Mouse (Mus musculus) monocyte, adult 5-6 weeks (primary cell): ENCODE measurements around the gene Wfdc16. TPM values are rescaled to one million over a fixed set of nuclear protein-coding genes. Genes with fewer than 3 reads are reported as not detected.
"Not testable (repeated sequence)": the region's sequence is repeated elsewhere in the genome, so short reads cannot be mapped to it uniquely, and the experiment has no call there.

ENCODE experiments used
- ATAC-seq: fragments of 153-309, 156-312 bp; replicated peaks from 2 replicates; pipeline ENCODE4 v1.8.0; 2017; ENCODE audit warnings: mild to moderate bottlenecking; ENCODE audit not compliant: low TSS enrichment, insufficient number of reproducible peaks, severe bottlenecking, poor library complexity, low FRiP score
- total RNA-seq: library from RNA; stranded (forward); fragments of 200-1000, 200-491, 200-594 nt; gene quantifications from 3 replicates; pipeline ENCODE4 v1.2.3, GENCODE M21; 2017

The Wfdc16 gene
- not detected in 3 replicates for total RNA-seq

- ATAC-seq, result no peak
Measured at GRCm38 (mm10) chr2:164638696-164639095, at the start of gene Wfdc16. Gene Wfdc16 (minus strand): TSS chr2:164638796.

GRCm38 (mm10) chr2:164684807-164685206 lies 46.2 kb upstream of the Wfdc16 start, which contains the start of gene Wfdc13:
Gene Wfdc13 (plus strand): TSS chr2:164685107.
- no peak for ATAC-seq

- ATAC-seq, result 0 out of 2 replicates have a peak, but pooled peaks have one; percentile 31
Measured at GRCm38 (mm10) chr2:164679906-164680305, 41.3 kb upstream of the Wfdc16 start.

DNA sequence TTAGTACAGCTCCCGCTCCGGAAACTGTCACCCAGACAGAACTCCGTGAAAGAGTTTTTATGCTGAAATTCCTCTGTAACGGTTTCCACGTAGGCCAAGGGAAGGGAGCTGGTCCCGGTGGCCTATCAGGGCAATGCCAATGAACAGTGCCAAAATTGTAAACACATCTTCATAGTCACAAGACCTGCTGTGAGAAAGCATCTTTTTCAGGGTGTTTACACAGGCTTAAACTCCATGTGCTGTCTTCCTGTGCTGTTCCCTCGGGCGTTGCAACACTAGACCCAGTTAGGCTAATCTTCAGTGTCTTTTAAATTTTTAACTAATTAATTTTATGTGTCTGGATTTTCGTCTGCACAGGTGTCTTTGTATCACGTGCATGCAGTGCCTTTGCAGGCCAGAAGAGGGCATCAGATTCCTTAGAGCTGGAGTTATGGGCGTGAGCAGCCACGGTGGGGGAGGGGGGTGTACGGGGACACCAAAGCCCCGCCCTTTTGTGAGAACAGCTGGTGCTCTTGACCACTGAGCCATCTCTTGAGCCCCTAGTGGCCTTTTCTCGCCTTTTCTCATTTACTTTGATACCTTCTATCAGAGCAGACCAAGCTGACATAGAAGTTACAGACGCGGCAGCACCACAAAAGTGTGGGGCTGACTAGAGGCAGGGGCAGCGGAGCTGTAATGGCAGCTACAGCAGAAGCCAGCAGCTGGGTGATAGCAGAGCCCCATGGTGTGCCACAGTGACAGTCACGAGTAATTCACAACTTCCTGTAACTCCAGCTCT lies 40.4 kb upstream of the Wfdc16 start:
- peak; percentile 68; the same call in 1 of the 2 replicates for ATAC-seq

DNA sequence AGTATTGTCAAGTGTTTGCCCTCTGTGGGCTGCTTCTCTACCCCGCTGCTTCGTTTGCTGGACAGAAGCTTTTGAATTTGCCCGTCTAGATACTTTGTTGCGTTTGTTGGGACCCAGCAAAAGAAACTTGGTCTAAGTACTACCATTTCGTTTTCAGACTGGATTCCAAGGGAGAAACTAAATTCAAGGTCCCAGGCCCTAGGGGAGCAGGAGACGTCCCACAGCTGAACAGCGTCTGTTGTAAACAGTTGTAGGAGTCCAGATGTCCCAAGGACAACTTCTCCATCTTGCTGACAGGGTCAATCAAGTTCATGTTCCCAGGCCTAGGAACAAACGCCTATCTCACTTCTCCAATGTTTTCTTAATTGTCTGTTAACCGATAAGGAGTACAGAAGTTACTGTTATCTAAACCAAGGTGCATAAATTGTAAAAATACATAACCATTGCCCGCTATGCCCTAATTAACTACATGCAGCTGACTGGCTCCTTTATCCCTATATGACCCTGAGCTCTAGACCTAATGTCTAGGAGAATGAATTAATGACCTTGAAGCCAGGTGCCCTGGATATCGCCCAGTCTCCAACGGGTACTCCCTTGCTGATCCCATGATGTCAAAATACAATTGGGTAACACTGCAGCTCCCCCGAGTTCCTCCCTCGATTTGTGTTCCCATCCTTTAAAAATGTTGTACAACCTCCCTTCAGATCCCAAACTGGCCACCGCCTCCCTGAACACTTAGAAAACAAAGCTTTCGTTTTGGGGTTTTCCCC lies 38.5 kb upstream of the Wfdc16 start:
- no peak for ATAC-seq

DNA sequence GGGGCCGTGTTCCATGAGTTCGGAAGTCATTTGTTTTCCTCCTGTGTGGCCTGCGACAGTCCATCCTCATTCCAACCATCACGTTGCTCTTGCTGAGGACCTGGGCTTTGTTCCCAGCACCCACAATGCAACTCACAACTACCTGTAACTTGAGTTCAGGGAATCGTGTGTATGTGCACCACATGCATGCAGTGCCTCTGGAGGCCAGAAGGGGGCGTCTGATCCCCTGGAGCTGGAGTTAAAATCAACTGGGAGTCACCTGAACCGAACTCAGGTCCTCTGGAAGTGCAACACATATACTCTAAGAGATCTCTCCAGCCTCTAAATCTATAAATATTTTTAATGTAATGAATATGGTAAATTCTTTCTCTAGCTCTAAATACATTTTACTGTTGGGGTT lies 37.5 kb upstream of the Wfdc16 start:
- no peak for ATAC-seq

- no peak for ATAC-seq
Measured at GRCm38 (mm10) chr2:164673987-164674386, 35.4 kb upstream of the Wfdc16 start, which contains the start of gene Wfdc11. Gene Wfdc11 (minus strand): TSS chr2:164674087.

- ATAC-seq, result no peak
Measured at GRCm38 (mm10) chr2:164670938-164671337, 32.3 kb upstream of the Wfdc16 start.

DNA sequence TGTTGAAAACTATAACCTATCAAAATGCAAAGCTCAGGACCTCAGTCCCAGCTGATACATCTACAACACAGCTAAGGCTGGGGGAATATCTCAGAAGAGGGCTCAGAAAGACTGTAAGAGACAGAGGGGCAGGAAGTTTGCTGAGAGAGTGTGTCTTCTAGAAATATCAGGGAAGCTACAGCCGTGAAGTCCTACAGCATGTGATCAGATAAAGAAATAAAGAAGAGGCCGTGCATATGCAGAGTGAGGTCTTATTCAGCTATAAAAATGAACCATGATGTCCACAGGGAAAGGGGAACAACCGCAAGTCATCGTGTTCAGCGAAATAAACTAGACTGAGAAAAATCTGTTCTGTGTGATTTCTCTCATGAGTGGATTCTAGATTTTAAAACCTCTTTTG lies 31.7 kb upstream of the Wfdc16 start:
- no peak for ATAC-seq

DNA sequence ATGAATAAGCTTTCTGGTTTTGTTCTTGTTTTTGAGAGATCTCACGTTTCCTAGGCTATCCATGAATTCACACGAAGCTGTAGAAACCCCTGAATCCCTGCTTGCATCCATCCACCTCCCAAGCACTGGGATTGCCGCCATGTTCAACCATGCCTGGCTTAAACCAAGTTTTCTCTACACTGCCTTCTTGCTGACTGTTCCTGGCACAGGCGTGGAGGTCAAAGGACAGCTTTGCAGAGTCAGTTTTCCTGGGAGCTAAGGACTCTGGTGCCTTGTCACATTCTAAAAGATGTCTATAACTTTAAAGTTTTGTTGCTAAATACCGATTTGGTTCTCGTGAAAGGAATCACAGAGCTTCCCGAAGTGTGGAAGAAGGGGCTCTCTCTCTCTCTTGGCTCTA lies 26.3 kb upstream of the Wfdc16 start:
- no peak for ATAC-seq

DNA sequence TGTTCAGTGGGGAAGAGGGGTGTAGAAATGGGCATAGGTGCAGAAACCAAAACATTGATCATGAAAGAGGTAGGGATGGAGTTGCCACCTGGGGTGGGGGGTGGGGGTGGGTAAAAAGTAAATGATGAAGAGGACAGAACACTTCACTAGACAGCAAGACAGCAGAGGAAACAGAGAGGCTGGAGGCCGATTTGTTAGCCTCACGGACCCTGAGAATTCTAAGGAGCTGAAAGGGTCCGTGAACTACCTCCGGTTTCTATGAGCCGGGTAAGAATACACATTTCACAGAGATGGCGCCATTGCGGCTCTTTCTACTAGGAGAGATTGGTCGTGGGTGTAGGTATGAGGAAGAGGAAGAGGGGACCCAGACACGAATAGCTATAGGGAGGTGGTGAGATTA lies 17.9 kb upstream of the Wfdc16 start, which contains the start of gene Wfdc9:
Gene Wfdc9 (minus strand): TSS at position 101 of the 400 bp plus-strand sequence.
- ATAC-seq, result no peak

GRCm38 (mm10) chr2:164655858-164656257 lies 17.3 kb upstream of the Wfdc16 start, which contains the start of gene Wfdc10:
Gene Wfdc10 (plus strand): TSS chr2:164656046.
- ATAC-seq, result peak; percentile 79

- no peak for ATAC-seq
Measured at GRCm38 (mm10) chr2:164641881-164642673, 3.5 kb upstream of the Wfdc16 start.

DNA sequence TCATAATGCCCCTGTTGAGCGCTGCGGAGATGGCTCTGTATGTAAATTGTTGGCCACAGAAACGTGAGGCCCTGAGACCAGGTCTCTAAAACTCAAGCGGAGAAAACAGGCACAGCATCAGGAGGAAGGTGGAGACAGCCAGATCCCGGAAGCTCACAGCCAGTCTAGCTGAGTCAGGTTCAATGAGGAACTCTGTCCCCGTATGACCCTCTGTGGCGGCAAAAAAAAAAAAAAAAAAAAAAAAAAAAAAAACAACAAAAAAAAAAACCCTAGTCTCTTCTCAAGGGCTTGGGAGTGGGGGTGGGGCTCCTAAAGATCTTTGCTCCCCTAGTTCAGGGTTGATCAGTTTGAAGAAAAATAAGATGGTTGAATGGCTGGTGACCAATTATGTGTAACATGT lies 2.5 kb upstream of the Wfdc16 start:
- ATAC-seq, result peak; percentile 95

DNA sequence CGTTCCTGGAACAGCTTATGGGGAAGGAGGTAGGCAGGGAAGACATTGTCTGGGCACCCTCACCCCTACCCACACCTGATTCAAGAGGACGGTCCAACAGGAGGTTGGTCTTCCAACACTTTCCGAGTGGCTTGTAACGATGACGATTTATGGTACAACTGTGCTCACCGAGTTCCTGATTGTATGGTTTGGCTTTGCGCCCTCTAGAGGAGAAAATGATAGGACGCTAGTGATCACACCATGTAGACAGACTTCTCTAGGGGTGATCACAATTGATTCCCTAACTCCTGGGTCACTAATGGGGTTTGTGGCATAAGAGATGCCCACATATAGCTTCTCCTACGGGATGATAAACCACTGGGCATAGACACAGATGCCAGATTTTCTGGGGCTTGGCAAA lies 3.3 kb downstream of the Wfdc16 start:
- no peak for ATAC-seq

DNA sequence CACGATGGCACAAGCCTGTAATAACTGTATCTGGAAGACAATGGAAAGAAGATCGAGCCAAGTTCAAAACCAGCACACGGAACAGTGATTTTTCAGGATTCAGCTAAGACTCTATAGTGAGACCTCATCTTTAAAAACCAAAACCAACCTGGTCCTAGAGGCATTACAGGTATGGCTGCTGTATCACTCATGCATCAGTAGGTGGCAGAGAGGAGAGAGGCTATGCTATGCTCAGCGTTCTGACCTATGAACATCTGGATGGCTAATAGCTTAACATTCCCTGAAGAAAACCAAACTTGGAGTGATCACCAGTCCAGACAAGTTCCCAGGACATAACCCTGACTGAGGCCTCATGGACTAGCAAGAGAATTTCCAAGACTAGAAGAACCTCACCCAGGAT lies 16.8 kb downstream of the Wfdc16 start:
- ATAC-seq, result no peak

DNA sequence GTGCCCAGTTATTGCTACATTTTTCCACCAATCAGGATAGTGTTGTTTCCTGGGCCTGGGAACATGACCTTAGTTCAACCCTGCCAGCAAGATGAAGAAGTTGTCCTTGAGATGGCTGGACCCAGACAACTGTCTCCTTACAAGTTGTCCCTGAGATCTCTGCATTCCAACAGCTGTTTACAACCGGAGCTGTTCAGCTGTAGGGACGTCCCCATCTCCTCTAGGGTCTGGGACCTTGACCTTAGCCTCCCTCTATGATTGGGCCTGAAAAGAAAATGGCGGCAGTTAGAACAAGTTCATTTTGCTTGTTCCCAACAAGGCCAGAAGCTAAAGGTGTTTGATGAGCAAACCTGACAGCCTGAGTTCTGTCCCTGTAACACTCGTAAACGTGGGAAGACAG lies 19.5 kb downstream of the Wfdc16 start:
- ATAC-seq, result no peak

DNA sequence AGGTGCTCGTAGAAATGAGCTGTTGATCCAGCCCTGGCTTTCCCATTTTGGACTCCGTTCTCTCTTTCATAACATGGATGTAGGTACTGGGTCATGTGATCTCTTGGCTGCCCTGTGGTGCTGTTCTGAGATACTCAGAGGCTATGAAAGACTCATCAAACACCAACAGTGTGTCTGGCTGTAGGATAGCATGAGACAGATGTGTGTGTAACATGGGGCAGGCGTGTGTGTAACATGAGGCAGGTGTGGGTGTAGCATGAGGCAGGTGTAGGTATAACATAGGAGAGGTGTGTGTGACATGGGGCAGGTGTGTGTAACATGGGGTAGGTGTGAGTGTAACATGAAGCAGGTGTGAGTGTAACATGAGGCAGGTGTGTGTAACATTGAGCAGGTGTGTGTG lies 23.2 kb downstream of the Wfdc16 start:
- ATAC-seq, result no peak

- not testable (repeated sequence) for ATAC-seq
Measured at GRCm38 (mm10) chr2:164613471-164613870, 25.1 kb downstream of the Wfdc16 start, which contains the start of the genes Wfdc6b and Wfdc8. Gene Wfdc6b (plus strand): TSS chr2:164613522. Gene Wfdc8 (minus strand): TSS chr2:164613626.
